Comparison of ENCODE assay signal across 8 mouse cellular contexts in genomic region chr9:58312944-58313359, GRCm38 (mm10). TPM values are rescaled to one million over a fixed set of nuclear protein-coding genes. Genes with fewer than 3 reads are reported as not detected.
DNase-seq lines count a peak whose midpoint lies in the region; ATAC-seq lines count a peak whose summit lies in the region.

Gene Loxl1, minus strand, starts transcription at chr9:58313186.

- intact Hi-C loops in heart, postnatal 10 days (cut with DNase I), result no loop called here

- H3K4me1 ChIP-seq in forebrain, embryonic 11.5 days (replicated peaks; ENCODE audit: control insufficient read depth, insufficient read depth, low read length), result peaks cover 21% of the 10 kb centered on the region

- H3K4me3 ChIP-seq in forebrain, embryonic 11.5 days (ENCODE audit: low read depth, low read length), result peak within 1 kb of the TSS; percentile 35

- under 1% methylated on average over 21 of the region's 21 CpGs for WGBS in forebrain, embryonic 11.5 days

- peak; percentile 66 for ATAC-seq in forebrain, embryonic 11.5 days (replicated peaks; ENCODE audit: low FRiP score)
- ATAC-seq in megakaryocyte-erythroid progenitor cell, adult 5-6 weeks (replicated peaks; ENCODE audit: low FRiP score, low TSS enrichment, poor library complexity, severe bottlenecking), result 0 out of 2 replicates have a peak, but pooled peaks have one; percentile 10

- H3K9ac ChIP-seq in forebrain, embryonic 11.5 days (ENCODE audit: low read length), result peak within 1 kb of the TSS; percentile 50

- peaks cover 17% of the 10 kb centered on the region for H3K27me3 ChIP-seq in forebrain, embryonic 11.5 days (ENCODE audit: control insufficient read depth, insufficient read depth, low read length)

- peak within 1 kb of the TSS; percentile 65 for H3K4me2 ChIP-seq in forebrain, embryonic 11.5 days (ENCODE audit: low read depth, low read length, severe bottlenecking)

- no peaks in the 10 kb centered on the region for H3K9me3 ChIP-seq in forebrain, embryonic 11.5 days (ENCODE audit: control insufficient read depth, low read length)

- DNase-seq in 3134 (ENCODE audit: extremely low read depth, insufficient read length, low spot score) (peak; percentile 98), R1 (ENCODE audit: low read depth, low spot score) (peak; percentile 47)
- peak; percentile 81 for DNase-seq in forebrain, embryonic 11.5 days (ENCODE audit: low spot score)
- peak; percentile 79 to 80 for DNase-seq in heart, postnatal 10 days
- peak; percentile 61 to 80 for DNase-seq in kidney, postnatal 25 days
- peak; percentile 59 for DNase-seq in urinary bladder, adult 2 months (ENCODE audit: low spot score)
- no peak for DNase-seq in thymus, postnatal 36 days

- H3K27ac ChIP-seq in forebrain, embryonic 11.5 days (ENCODE audit: low read depth, low read length), result no peak within 1 kb of the TSS

- H3K36me3 ChIP-seq in forebrain, embryonic 11.5 days (ENCODE audit: control insufficient read depth, insufficient read depth, low read length), result no peaks in the 10 kb centered on the region

RNA-seq across cellular contexts. Expression of gene Loxl1, which starts in this region (rescaled TPM):
- polyA plus RNA-seq in forebrain, embryonic 11.5 days (2014; fragmentation: Nextera tagmentation; extraction: Ambion mirVana), result 10.2 and 13.0 TPM in 2 replicates
- total RNA-seq in heart, postnatal 10 days (2021), result 10 to 100 TPM; 83.7 to 86.7 TPM
- not detected in 2 replicates for total RNA-seq in megakaryocyte-erythroid progenitor cell, adult 5-6 weeks (2014; fragmentation: Nextera tagmentation)
- total RNA-seq in megakaryocyte-erythroid progenitor cell, adult 5-6 weeks (2017), result not detected in 2 replicates
- 56.0 and 68.7 TPM in 2 replicates for polyA plus RNA-seq in urinary bladder, adult 2 months (2012; rRNA removed)

Comparison
In these comparisons a context has a peak if more than half of its experiments do, and no peak if none do; other contexts are left out.
1. RNA of gene Loxl1 (total RNA-seq): 83.7 to 86.7 TPM in heart, postnatal 10 days; not detected in megakaryocyte-erythroid progenitor cell, adult 5-6 weeks; every median in the first group is over 10 times any median in the second.
2. Peak in ATAC-seq in megakaryocyte-erythroid progenitor cell, adult 5-6 weeks; RNA of the gene not detected or under 1 TPM.
3. DNase-seq: peak in 3134 (single experiment), R1 (single experiment), forebrain, embryonic 11.5 days (single experiment), heart, postnatal 10 days (2 of 2), kidney, postnatal 25 days (2 of 2) and urinary bladder, adult 2 months (single experiment); none in thymus, postnatal 36 days (0 of 2).